Mouse (Mus musculus) retina, postnatal 1 day (tissue): Measurements from ENCODE around the gene Ush1g.
A peak's percentile ranks its signal among the peaks of the same experiment; 100 is the strongest.

ENCODE experiments used
- DNase-seq: peaks from one replicate; pipeline ENCODE4 v3.0.0-alpha.2; 2012

Gene Ush1g

GRCm38 (mm10) chr11:115329339-115329738, 7.5 kb upstream of the Ush1g start:
- no peak for DNase-seq

- no peak for DNase-seq
Measured at GRCm38 (mm10) chr11:115326730-115327129, 4.9 kb upstream of the Ush1g start.

- DNase-seq: no peak
Measured at GRCm38 (mm10) chr11:115323354-115323753, 1.5 kb upstream of the Ush1g start.

GRCm38 (mm10) chr11:115319704-115320383, 2.0 kb downstream of the Ush1g start:
- peak; percentile 38 for DNase-seq

- no peak for DNase-seq
Measured at GRCm38 (mm10) chr11:115318245-115319027, 3.4 kb downstream of the Ush1g start.

GRCm38 (mm10) chr11:115317204-115317603, 4.6 kb downstream of the Ush1g start:
- DNase-seq: no peak

- DNase-seq: peak; percentile 38
Measured at GRCm38 (mm10) chr11:115314249-115314648, 7.6 kb downstream of the Ush1g start.

GRCm38 (mm10) chr11:115308781-115309180, 13.1 kb downstream of the Ush1g start:
- no peak for DNase-seq

GRCm38 (mm10) chr11:115306863-115307262, 15.0 kb downstream of the Ush1g start, which contains the start of gene Otop2:
Otop2 (plus strand) TSS chr11:115307163.
- no peak for DNase-seq

- no peak for DNase-seq
Measured at GRCm38 (mm10) chr11:115303167-115303566, 18.7 kb downstream of the Ush1g start.

GRCm38 (mm10) chr11:115301351-115301750, 20.5 kb downstream of the Ush1g start:
- DNase-seq: no peak

GRCm38 (mm10) chr11:115300745-115301144, 21.1 kb downstream of the Ush1g start:
- no peak for DNase-seq

GRCm38 (mm10) chr11:115298160-115298559, 23.7 kb downstream of the Ush1g start:
- DNase-seq: no peak

GRCm38 (mm10) chr11:115297214-115297826, 24.5 kb downstream of the Ush1g start, which contains the start of gene Fads6:
Fads6 (minus strand) TSS chr11:115297663.
- DNase-seq: peak; percentile 83

- no peak for DNase-seq
Measured at GRCm38 (mm10) chr11:115296471-115297210, 25.2 kb downstream of the Ush1g start.

GRCm38 (mm10) chr11:115295939-115296338, 25.9 kb downstream of the Ush1g start:
- DNase-seq: no peak

- no peak for DNase-seq
Measured at GRCm38 (mm10) chr11:115292631-115293375, 29.0 kb downstream of the Ush1g start.

GRCm38 (mm10) chr11:115291503-115291902, 30.3 kb downstream of the Ush1g start:
- no peak for DNase-seq

- DNase-seq: peak; percentile 29
Measured at GRCm38 (mm10) chr11:115290919-115291318, 30.9 kb downstream of the Ush1g start.

GRCm38 (mm10) chr11:115290314-115290713, 31.5 kb downstream of the Ush1g start:
- no peak for DNase-seq

- DNase-seq: peak; percentile 40
Measured at GRCm38 (mm10) chr11:115289885-115290284, 32.0 kb downstream of the Ush1g start.

GRCm38 (mm10) chr11:115288305-115288704, 33.5 kb downstream of the Ush1g start:
- DNase-seq: no peak
